Mouse (Mus musculus): ENCODE data around the gene Vhl. TPM values are rescaled to one million over a fixed set of nuclear protein-coding genes. Genes with fewer than 3 reads are reported as not detected.

The Vhl gene
- polyA plus RNA-seq (2014; fragmentation: Illumina TruSeq; extraction: RNeasy Lipid Tissue Mini Kit (QIAGEN cat#74804); ENCODE audit: low read depth, low replicate concordance) = 72.8 TPM

DNA sequence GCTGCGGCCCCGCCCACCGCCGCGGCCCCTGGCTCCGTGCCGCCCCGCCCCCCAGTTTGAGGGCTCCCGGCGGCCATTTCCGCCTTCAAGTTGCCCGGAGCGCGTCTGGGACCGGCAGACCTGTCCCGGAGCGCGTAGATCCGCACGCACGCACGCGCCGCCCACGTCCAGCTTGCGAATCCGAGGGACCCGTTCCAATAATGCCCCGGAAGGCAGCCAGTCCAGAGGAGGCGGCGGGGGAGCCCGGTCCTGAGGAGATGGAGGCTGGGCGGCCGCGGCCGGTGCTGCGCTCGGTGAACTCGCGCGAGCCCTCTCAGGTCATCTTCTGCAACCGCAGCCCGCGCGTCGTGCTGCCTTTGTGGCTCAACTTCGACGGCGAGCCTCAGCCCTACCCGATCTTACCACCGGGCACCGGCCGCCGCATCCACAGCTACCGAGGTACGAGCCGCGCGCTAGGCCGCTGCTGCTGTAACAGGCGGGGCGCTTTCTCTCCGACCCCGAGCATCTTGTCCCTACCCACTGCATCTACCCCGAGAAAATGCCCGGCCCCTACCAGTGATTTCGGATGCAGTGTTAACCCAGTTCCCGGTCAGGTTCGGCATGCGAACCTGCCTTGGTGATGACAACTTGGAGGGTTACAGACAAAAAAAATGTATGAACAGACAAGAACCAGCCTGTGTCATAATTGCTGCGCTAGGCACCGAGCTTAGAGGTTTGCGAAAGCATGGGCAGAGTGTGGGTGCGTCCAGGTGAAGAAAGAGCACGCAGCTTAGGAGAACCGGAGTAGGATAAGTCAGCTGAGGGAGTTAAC is at the start of gene Vhl:
Gene Vhl, plus strand, starts transcription at position 19 of the 811 bp plus-strand sequence.

DNA sequence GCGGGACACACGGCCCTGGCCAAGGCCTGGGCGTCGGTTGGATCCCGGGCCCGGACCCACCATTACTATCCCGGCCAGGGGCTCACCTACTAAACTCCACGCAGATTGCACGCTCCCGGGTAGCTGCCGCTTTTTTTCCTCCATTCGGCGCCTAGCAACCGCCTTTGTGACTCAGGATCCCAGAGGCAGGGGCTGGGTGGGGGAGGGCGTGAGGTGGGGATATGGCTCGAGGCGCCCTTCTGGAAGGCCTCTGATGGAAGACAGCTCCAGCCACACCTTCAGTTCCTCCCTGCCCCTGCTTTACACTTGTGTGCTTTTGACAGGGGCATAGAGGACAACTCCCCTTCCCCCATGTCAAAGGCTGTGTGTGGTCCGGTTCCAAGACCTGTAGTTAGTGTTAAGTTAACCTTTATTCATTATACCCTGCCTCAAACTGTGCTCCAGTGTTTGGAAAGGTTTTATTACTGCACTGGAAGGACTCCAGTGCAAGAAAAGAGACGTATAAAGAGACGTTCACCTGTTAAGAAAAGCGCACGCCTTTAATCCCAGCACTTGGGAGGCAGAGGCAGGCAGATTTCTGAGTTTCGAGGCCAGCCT is 23.1 kb upstream of the Vhl start, which contains the start of gene Fancd2os:
Gene Fancd2os, minus strand, starts transcription at position 173 of the 597 bp plus-strand sequence.

DNA sequence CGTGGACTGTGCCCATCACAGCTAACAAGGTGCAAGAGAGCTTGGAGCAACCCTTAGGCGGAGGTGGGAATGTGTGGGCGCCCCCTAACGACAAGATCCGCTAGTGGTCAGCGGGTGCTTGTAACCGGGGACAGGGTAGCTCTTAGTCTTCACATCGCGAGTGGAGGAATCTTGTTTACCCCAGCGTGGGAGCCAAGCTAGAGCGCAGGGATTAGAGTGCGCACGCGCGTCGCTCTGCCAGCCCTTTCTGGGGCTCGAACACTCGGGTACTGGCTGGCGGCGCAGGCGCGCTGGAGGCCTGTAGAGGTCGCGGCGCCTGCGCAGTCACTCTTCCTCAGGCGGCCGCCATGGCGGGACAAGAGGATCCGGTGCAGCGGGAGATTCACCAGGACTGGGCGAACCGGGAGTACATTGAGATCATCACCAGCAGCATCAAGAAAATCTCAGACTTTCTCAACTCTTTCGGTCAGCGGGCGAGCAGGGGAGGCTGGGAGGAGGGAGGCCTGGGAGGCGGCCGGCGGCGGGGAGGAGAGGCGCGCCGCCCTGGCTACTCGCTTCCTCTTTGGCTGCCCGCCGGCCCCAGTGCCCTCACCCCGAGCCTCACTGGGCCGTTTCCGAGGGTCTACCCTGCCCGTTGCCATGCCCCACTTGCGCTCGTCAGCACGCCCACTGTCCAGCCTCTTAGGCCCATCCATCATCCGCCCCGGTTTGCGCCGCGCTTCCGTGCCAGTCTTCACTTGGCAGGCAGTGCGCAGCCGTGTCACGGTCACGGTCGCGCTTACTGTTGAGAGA is 19.1 kb upstream of the Vhl start, which contains the start of gene Brk1:
Gene Brk1, plus strand, starts transcription at position 341 of the 792 bp plus-strand sequence.

DNA sequence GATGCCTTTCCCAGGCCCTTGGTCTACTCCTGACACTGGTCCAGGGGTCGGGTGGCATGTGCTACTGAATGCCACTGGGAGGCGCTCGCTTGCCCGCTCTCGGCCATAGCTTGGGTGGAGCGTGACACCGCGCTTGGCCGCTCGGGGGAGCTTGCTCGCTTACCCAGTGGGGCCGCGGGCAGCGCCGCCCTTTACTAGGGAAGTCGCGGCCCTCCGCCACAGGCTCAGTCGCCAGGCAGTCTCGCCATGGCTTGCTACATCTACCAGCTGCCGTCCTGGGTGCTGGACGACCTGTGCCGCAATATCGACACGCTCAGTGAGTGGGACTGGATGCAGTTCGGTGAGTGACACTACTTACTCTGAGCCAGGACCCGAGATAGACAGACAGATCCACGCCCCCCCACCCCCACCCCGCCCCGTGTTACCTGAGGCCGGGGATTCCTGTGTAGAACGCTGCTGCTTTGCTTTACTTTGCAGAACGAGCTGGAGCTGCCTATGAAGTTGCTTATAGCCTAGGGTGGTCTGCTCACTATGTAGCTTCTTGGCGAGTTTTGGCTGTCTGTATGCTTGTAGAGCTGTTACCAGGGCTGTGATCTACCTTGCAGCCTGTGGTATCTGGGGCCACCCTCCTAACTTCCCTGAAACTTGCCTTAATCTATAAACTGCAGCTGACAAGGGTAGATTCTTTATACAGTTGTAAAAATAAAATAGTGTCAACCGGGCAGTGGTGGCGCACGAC is 14.7 kb downstream of the Vhl start, which contains the start of gene Irak2:
Gene Irak2, plus strand, starts transcription at position 166 of the 739 bp plus-strand sequence.

Other genes with a start within 250 kb of the Vhl start
- gene Tada3, start 246.1 kb upstream of the Vhl start, polyA plus RNA-seq (2014; fragmentation: Illumina TruSeq; extraction: RNeasy Lipid Tissue Mini Kit (QIAGEN cat#74804); ENCODE audit: low read depth, low replicate concordance) = 2.1 TPM
- gene Arpc4, start 245.8 kb upstream of the Vhl start, polyA plus RNA-seq (2014; fragmentation: Illumina TruSeq; extraction: RNeasy Lipid Tissue Mini Kit (QIAGEN cat#74804); ENCODE audit: low read depth, low replicate concordance) = 32.3 TPM
- gene Ttll3, start 234.7 kb upstream of the Vhl start, polyA plus RNA-seq (2014; fragmentation: Illumina TruSeq; extraction: RNeasy Lipid Tissue Mini Kit (QIAGEN cat#74804); ENCODE audit: low read depth, low replicate concordance) = 10.6 TPM
- 0.28 TPM for gene Rpusd3, start 204.6 kb upstream of the Vhl start, polyA plus RNA-seq (2014; fragmentation: Illumina TruSeq; extraction: RNeasy Lipid Tissue Mini Kit (QIAGEN cat#74804); ENCODE audit: low read depth, low replicate concordance)
- 0.11 TPM for gene Cidec, start 188.2 kb upstream of the Vhl start, polyA plus RNA-seq (2014; fragmentation: Illumina TruSeq; extraction: RNeasy Lipid Tissue Mini Kit (QIAGEN cat#74804); ENCODE audit: low read depth, low replicate concordance)
- 25.8 TPM for gene Jagn1, start 181.4 kb upstream of the Vhl start, polyA plus RNA-seq (2014; fragmentation: Illumina TruSeq; extraction: RNeasy Lipid Tissue Mini Kit (QIAGEN cat#74804); ENCODE audit: low read depth, low replicate concordance)
- gene Il17re, start 165.5 kb upstream of the Vhl start, polyA plus RNA-seq (2014; fragmentation: Illumina TruSeq; extraction: RNeasy Lipid Tissue Mini Kit (QIAGEN cat#74804); ENCODE audit: low read depth, low replicate concordance) = 1.8 TPM
- not detected for gene Il17rc, start 152.5 kb upstream of the Vhl start, polyA plus RNA-seq (2014; fragmentation: Illumina TruSeq; extraction: RNeasy Lipid Tissue Mini Kit (QIAGEN cat#74804); ENCODE audit: low read depth, low replicate concordance)
- gene Creld1, start 140.7 kb upstream of the Vhl start, polyA plus RNA-seq (2014; fragmentation: Illumina TruSeq; extraction: RNeasy Lipid Tissue Mini Kit (QIAGEN cat#74804); ENCODE audit: low read depth, low replicate concordance) = 0.45 TPM
- gene Prrt3, start 122.0 kb upstream of the Vhl start, polyA plus RNA-seq (2014; fragmentation: Illumina TruSeq; extraction: RNeasy Lipid Tissue Mini Kit (QIAGEN cat#74804); ENCODE audit: low read depth, low replicate concordance) = not detected
- 58.5 TPM for gene Emc3, start 92.3 kb upstream of the Vhl start, polyA plus RNA-seq (2014; fragmentation: Illumina TruSeq; extraction: RNeasy Lipid Tissue Mini Kit (QIAGEN cat#74804); ENCODE audit: low read depth, low replicate concordance)
- 26.5 TPM for gene Fancd2, start 92.3 kb upstream of the Vhl start, polyA plus RNA-seq (2014; fragmentation: Illumina TruSeq; extraction: RNeasy Lipid Tissue Mini Kit (QIAGEN cat#74804); ENCODE audit: low read depth, low replicate concordance)
- 83.9 TPM for gene Fancd2os, start 23.2 kb upstream of the Vhl start, polyA plus RNA-seq (2014; fragmentation: Illumina TruSeq; extraction: RNeasy Lipid Tissue Mini Kit (QIAGEN cat#74804); ENCODE audit: low read depth, low replicate concordance)
- 27.3 TPM for gene Brk1, start 19.2 kb upstream of the Vhl start, polyA plus RNA-seq (2014; fragmentation: Illumina TruSeq; extraction: RNeasy Lipid Tissue Mini Kit (QIAGEN cat#74804); ENCODE audit: low read depth, low replicate concordance)
- 0.49 TPM for gene Irak2, start 14.5 kb downstream of the Vhl start, polyA plus RNA-seq (2014; fragmentation: Illumina TruSeq; extraction: RNeasy Lipid Tissue Mini Kit (QIAGEN cat#74804); ENCODE audit: low read depth, low replicate concordance)
- gene Tatdn2, start 73.1 kb downstream of the Vhl start, polyA plus RNA-seq (2014; fragmentation: Illumina TruSeq; extraction: RNeasy Lipid Tissue Mini Kit (QIAGEN cat#74804); ENCODE audit: low read depth, low replicate concordance) = 15.9 TPM
- gene Ghrl, start 95.9 kb downstream of the Vhl start, polyA plus RNA-seq (2014; fragmentation: Illumina TruSeq; extraction: RNeasy Lipid Tissue Mini Kit (QIAGEN cat#74804); ENCODE audit: low read depth, low replicate concordance) = 19.3 TPM
- 26.1 TPM for gene Sec13, start 116.8 kb downstream of the Vhl start, polyA plus RNA-seq (2014; fragmentation: Illumina TruSeq; extraction: RNeasy Lipid Tissue Mini Kit (QIAGEN cat#74804); ENCODE audit: low read depth, low replicate concordance)